Mouse (Mus musculus): Measurements from ENCODE around the gene Nectin1. TPM values are rescaled to one million over a fixed set of nuclear protein-coding genes. Genes with fewer than 3 reads are reported as not detected.

Gene Nectin1
- total RNA-seq, 2 experiments from 2014 or later: 87.7 to 95.8 TPM

DNA sequence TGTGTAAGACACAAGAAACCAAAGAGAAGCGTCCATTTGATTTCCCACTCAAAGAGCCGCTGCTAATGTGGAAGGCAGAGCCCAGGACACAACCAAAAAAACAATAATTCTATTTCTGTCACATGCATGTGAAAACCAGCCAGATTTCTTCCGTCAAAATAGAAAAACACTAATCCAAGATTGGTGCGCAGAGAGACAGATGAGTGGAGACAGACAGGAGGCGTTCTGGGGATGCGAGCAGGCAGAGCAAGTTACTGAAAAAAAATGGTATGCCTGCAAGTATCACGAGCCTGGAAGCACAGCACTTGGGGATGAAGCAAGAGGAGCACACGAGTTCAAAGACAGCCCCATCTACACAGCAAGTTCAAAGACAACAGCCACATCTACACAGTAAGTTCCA is 106.5 kb downstream of the Nectin1 start:
- no peak for DNase-seq
- intact Hi-C loops (cut with DNase I): no loop called here

DNA sequence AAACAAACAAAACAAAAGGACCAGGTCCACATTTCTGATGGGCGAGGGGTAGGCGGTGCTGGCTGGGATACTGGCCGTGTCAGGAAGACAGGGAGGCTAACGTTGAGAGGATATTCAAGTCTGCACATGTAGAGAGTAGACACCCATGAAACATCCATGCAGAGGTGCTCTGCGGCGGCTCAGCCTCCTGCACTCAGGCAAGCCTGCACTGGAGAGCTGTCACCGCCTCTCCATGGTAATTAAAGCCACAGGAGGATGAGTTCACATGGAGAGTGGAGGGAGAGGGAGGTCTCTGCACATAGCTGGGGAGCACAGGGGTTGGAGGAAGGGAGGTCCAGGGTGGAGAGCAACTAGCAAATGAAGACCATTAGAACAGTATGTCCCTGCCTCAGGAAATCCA is 107.4 kb downstream of the Nectin1 start:
- no peak for DNase-seq
- intact Hi-C loops (cut with DNase I): no loop called here

DNA sequence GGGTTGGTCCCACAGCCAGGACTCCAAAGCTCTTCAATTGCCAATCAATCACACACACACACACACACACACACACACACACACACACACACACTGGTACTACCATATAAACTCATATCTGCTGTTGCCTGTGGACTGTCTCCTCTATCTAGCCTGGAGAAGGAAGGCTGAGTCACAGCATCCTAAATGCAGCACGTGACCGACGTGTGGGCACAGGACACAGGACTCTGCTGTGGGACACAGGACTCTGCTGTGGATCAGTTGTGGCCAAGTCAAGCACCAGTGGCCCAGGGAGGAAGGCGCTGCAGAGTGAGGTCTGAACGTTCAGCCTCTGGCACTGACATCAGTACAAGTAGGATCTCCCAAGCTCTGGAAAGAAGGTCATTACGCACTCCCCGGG is 112.1 kb downstream of the Nectin1 start:
- DNase-seq: no peak
- intact Hi-C loops (cut with DNase I): no loop called here

Measured in left cerebral cortex, postnatal 4 days (tissue).